In genomic region chr10:128374393-128374792, GRCm38 (mm10) we compare ENCODE assay signal across 13 mouse cellular contexts. TPM values are rescaled to one million over a fixed set of nuclear protein-coding genes. Genes with fewer than 3 reads are reported as not detected.
DNase-seq lines count a peak whose midpoint lies in the region; ATAC-seq and TF ChIP-seq lines count a peak whose summit lies in the region.
"Had no signal": no experiment of that assay in that cellular context is flagged by ENCODE, and none has a peak within 500 bp of the region (broad histone marks: within the 10 kb centered on the region; RNA-seq: fewer than 3 reads in every experiment).

No protein-coding gene starts in this region.

- H3K27me3 ChIP-seq in CH12.LX (replicated peaks): no peaks in the 10 kb centered on the region
- H3K27me3 ChIP-seq: megakaryocyte, embryonic 14.5 days had no signal

- no peaks in the 10 kb centered on the region for H3K9me3 ChIP-seq in CH12.LX (replicated peaks; ENCODE audit: low read length)
- H3K9me3 ChIP-seq: forebrain, embryonic 10.5 days; megakaryocyte, embryonic 14.5 days had no signal

- H3K4me2 ChIP-seq in CH12.LX (ENCODE audit: insufficient read depth, low read depth, poor library complexity, severe bottlenecking): no peak overlapping the region

- peaks cover 14 to 33% of the 10 kb centered on the region in 2 experiments for H3K4me1 ChIP-seq in CH12.LX (ENCODE audit: control insufficient read depth in 1 of 2, insufficient read depth in 2 of 2)

- ATAC-seq in CD4-positive, CD25-positive, alpha-beta regulatory T cell, adult 4 months: no peak
- ATAC-seq in inflammation-experienced regulatory T-cells, adult 6 months: no peak
- ATAC-seq: hindbrain, embryonic 16.5 days had no signal

- TF ChIP-seq EP300 in CH12.LX (IDR thresholded peaks at IDR 0.05; ENCODE audit: low read length): no peak

- dilution Hi-C loops in CH12.LX (cut with MboI; ENCODE audit: extremely low pct_ligation_motif_present, extremely low pct_unique_long_range_greater_than_20kb, low sequenced_read_pairs): no loop called here

- in situ Hi-C loops in CH12.LX (cut with MboI; ENCODE audit: low pct_ligation_motif_present, low pct_unique_long_range_greater_than_20kb, low sequenced_read_pairs): no loop called here

- H3K36me3 ChIP-seq in CH12.LX (replicated peaks in 1 of 2; ENCODE audit: control insufficient read depth in 1 of 2, insufficient read depth in 1 of 2, low read length in 1 of 2): peaks cover 4 to 14% of the 10 kb centered on the region in 2 experiments

- no peak; the same call in none of the 2 replicates for TF ChIP-seq RAD21 in CH12.LX (IDR thresholded peaks at IDR 0.05; ENCODE audit: low read depth, low read length)

- H3K27ac ChIP-seq in CH12.LX (ENCODE audit: insufficient read depth, low read depth): no peak overlapping the region
- H3K27ac ChIP-seq: forebrain, embryonic 10.5 days had no signal

- TF ChIP-seq POLR2A in CH12.LX (IDR thresholded peaks at IDR 0.05; ENCODE audit: low read depth, low read length): no peak

- DNase-seq in CD4-positive, CD25-positive, alpha-beta regulatory T cell, adult 2 months (ENCODE audit: low read depth, low spot score): peak; percentile 61
- peak; percentile 9 to 47 for DNase-seq in left cerebral cortex, postnatal 14 days (ENCODE audit: low spot score in 2 of 2)
- no peak for DNase-seq in left cerebral cortex, postnatal 10 days (ENCODE audit: extremely low spot score in 1 of 2, low spot score in 2 of 2)
- peak; percentile 35 for DNase-seq in CH12.LX (ENCODE audit: extremely low read depth)
- DNase-seq in forelimb bud, embryonic 11.5 days (ENCODE audit: low read depth, low spot score): peak; percentile 18
- no peak for DNase-seq in adrenal gland, postnatal 10 days
- DNase-seq: adrenal gland, postnatal 14 days had no signal

- H3K79me2 ChIP-seq in CH12.LX (replicated peaks; ENCODE audit: control insufficient read depth, extremely low read depth, insufficient read depth, poor library complexity, severe bottlenecking): peaks cover 22% of the 10 kb centered on the region

- intact Hi-C loops in left cerebral cortex, postnatal 14 days (cut with DNase I): loop anchor here (10.0 kb wide), 1 partner anchor 170 kb away; the partner anchor contains the start of genes Rpl41 and Zc3h10
- intact Hi-C loops in left cerebral cortex, postnatal 10 days (cut with DNase I): no loop called here

- no peak overlapping the region for H3K4me3 ChIP-seq in CH12.LX (replicated peaks in 1 of 3; ENCODE audit: low read depth in 2 of 3, low read length in 2 of 3, poor library complexity in 1 of 3)
- H3K4me3 ChIP-seq: forebrain, embryonic 10.5 days; megakaryocyte, embryonic 14.5 days had no signal

- peak in 1 of 2 experiments; percentile 35; a peak in 2 of 4 replicates for TF ChIP-seq CTCF in CH12.LX (conservative IDR thresholded peaks at IDR 0.05 in 1 of 2, IDR thresholded peaks at IDR 0.05 in 1 of 2; ENCODE audit: low read depth in 2 of 2, low read length in 2 of 2)

- no peak overlapping the region for H3K9ac ChIP-seq in CH12.LX (ENCODE audit: insufficient read depth, low read depth)

TF ChIP-seq in CH12.LX, 34 proteins besides CTCF, POLR2A, EP300 and RAD21:
- TF ChIP-seq MAX (IDR thresholded peaks at IDR 0.05; ENCODE audit: low read length) (no peak), TCF12 (IDR thresholded peaks at IDR 0.05; ENCODE audit: low read depth, low read length) (no peak), CHD2 (IDR thresholded peaks at IDR 0.05; ENCODE audit: low read length) (no peak), PAX5 (IDR thresholded peaks at IDR 0.05; ENCODE audit: low read length) (no peak), NRF1 (IDR thresholded peaks at IDR 0.05; ENCODE audit: low read depth, low read length) (no peak), SIN3A (IDR thresholded peaks at IDR 0.05; ENCODE audit: low read length) (no peak), NELFE (IDR thresholded peaks at IDR 0.05; ENCODE audit: low read depth, low read length) (no peak)

RNA-seq across cellular contexts. Expression of gene Ankrd52, which starts 2.5 kb away (rescaled TPM):
- polyA plus RNA-seq in CD4-positive, CD25-positive, alpha-beta regulatory T cell, adult 4 months (2017; shearing (Covaris generic)): 1 to 10 TPM; 2.3 to 3.3 TPM
- total RNA-seq in left cerebral cortex, postnatal 14 days (2021): 10 to 100 TPM; 80.3 to 84.3 TPM
- total RNA-seq in left cerebral cortex, postnatal 10 days (2021): 10 to 100 TPM; 74.4 TPM
- total RNA-seq in CH12.LX (2012; rRNA removed): 15.3 and 15.8 TPM in 2 replicates
- total RNA-seq in CH12.LX (2014; rRNA removed): 3.5 and 4.3 TPM in 2 replicates
- 45.9 and 51.0 TPM in 2 replicates for polyA plus RNA-seq in CH12.LX (2012; ENCODE audit: insufficient read length, low read depth)
- polyA plus RNA-seq in inflammation-experienced regulatory T-cells, adult 6 months (2017; shearing (Covaris generic)): 1 to 10 TPM; 1.7 to 6.7 (median 3.6) TPM
- 10 to 100 TPM; 53.3 to 57.8 TPM for total RNA-seq in adrenal gland, postnatal 10 days (2021)

RNA-seq across cellular contexts. Expression of gene Coq10a, which starts 5.6 kb away (rescaled TPM):
- polyA plus RNA-seq in CD4-positive, CD25-positive, alpha-beta regulatory T cell, adult 4 months (2017; shearing (Covaris generic)): 10 to 100 TPM; 14.5 to 15.7 TPM
- 10 to 100 TPM; 72.0 to 74.4 TPM for total RNA-seq in left cerebral cortex, postnatal 14 days (2021)
- total RNA-seq in left cerebral cortex, postnatal 10 days (2021): 10 to 100 TPM; 69.8 to 74.6 TPM
- total RNA-seq in CH12.LX (2012; rRNA removed): 8.4 and 11.1 TPM in 2 replicates
- total RNA-seq in CH12.LX (2014; rRNA removed): 5.7 and 7.7 TPM in 2 replicates
- polyA plus RNA-seq in CH12.LX (2012; ENCODE audit: insufficient read length, low read depth): 8.6 and 12.1 TPM in 2 replicates
- 10 to 100 TPM; 12.8 to 19.9 (median 17.3) TPM for polyA plus RNA-seq in inflammation-experienced regulatory T-cells, adult 6 months (2017; shearing (Covaris generic))
- total RNA-seq in adrenal gland, postnatal 10 days (2021): 100 to 1,000 TPM in 1 of 2 experiments, 10 to 100 TPM in 1; 99.9 to 128 TPM

RNA-seq across cellular contexts. Expression of gene Slc39a5, which starts 26.6 kb away (rescaled TPM):
- polyA plus RNA-seq in CD4-positive, CD25-positive, alpha-beta regulatory T cell, adult 4 months (2017; shearing (Covaris generic)): not detected
- 1 to 10 TPM in 1 of 2 experiments, not detected in 1; 1.0 TPM for total RNA-seq in left cerebral cortex, postnatal 14 days (2021)
- under 1 TPM; 0.56 to 0.69 TPM for total RNA-seq in left cerebral cortex, postnatal 10 days (2021)
- total RNA-seq in CH12.LX (2012; rRNA removed) (0.21 TPM in 1 of 2 replicates, not detected in the other), CH12.LX (2014; rRNA removed) (not detected in 2 replicates)
- 0.11 TPM in 1 of 2 replicates, not detected in the other for polyA plus RNA-seq in CH12.LX (2012; ENCODE audit: insufficient read length, low read depth)
- polyA plus RNA-seq in inflammation-experienced regulatory T-cells, adult 6 months (2017; shearing (Covaris generic)): not detected
- total RNA-seq in adrenal gland, postnatal 10 days (2021): 1 to 10 TPM; 2.3 to 5.9 TPM
- total RNA-seq: heart, adult 8-10 months had no signal
- polyA plus RNA-seq: forebrain, embryonic 10.5 days had no signal

RNA-seq across cellular contexts. Expression of gene Cs, which starts 36.9 kb away (rescaled TPM):
- 100 to 1,000 TPM; 124 to 182 TPM for polyA plus RNA-seq in CD4-positive, CD25-positive, alpha-beta regulatory T cell, adult 4 months (2017; shearing (Covaris generic))
- 100 to 1,000 TPM; 269 to 271 TPM for total RNA-seq in left cerebral cortex, postnatal 14 days (2021)
- total RNA-seq in left cerebral cortex, postnatal 10 days (2021): 100 to 1,000 TPM; 287 to 288 TPM
- total RNA-seq in CH12.LX (2012; rRNA removed) (145 and 149 TPM in 2 replicates), CH12.LX (2014; rRNA removed) (131 and 137 TPM in 2 replicates)
- polyA plus RNA-seq in CH12.LX (2012; ENCODE audit: insufficient read length, low read depth): 214 and 240 TPM in 2 replicates
- 100 to 1,000 TPM; 138 to 155 (median 155) TPM for polyA plus RNA-seq in inflammation-experienced regulatory T-cells, adult 6 months (2017; shearing (Covaris generic))
- total RNA-seq in adrenal gland, postnatal 10 days (2021): 1,000 to 10,000 TPM; 1,048 to 1,207 TPM

RNA-seq across cellular contexts. Expression of gene Nabp2, which starts 36.9 kb away (rescaled TPM):
- 10 to 100 TPM; 63.3 to 77.5 TPM for polyA plus RNA-seq in CD4-positive, CD25-positive, alpha-beta regulatory T cell, adult 4 months (2017; shearing (Covaris generic))
- total RNA-seq in left cerebral cortex, postnatal 14 days (2021): 10 to 100 TPM; 88.3 to 92.5 TPM
- 10 to 100 TPM; 88.5 to 93.8 TPM for total RNA-seq in left cerebral cortex, postnatal 10 days (2021)
- total RNA-seq in CH12.LX (2012; rRNA removed) (43.7 and 45.8 TPM in 2 replicates), CH12.LX (2014; rRNA removed) (40.3 and 46.9 TPM in 2 replicates)
- 123 and 147 TPM in 2 replicates for polyA plus RNA-seq in CH12.LX (2012; ENCODE audit: insufficient read length, low read depth)
- 10 to 100 TPM; 68.8 to 87.0 (median 73.8) TPM for polyA plus RNA-seq in inflammation-experienced regulatory T-cells, adult 6 months (2017; shearing (Covaris generic))
- total RNA-seq in adrenal gland, postnatal 10 days (2021): 10 to 100 TPM; 58.0 to 59.9 TPM

Comparison
In these comparisons a context has a peak if more than half of its experiments do, and no peak if none do; other contexts are left out.
1. DNase-seq: peak in CD4-positive, CD25-positive, alpha-beta regulatory T cell, adult 2 months (single experiment), left cerebral cortex, postnatal 14 days (2 of 2), CH12.LX (single experiment) and forelimb bud, embryonic 11.5 days (single experiment); none in left cerebral cortex, postnatal 10 days (0 of 2) and adrenal gland, postnatal 10 days (single experiment).
2. RNA of gene Coq10a, which starts 5.6 kb away (total RNA-seq): 99.9 to 128 TPM in adrenal gland, postnatal 10 days, 69.8 to 74.6 TPM in left cerebral cortex, postnatal 10 days and 72.0 to 74.4 TPM in left cerebral cortex, postnatal 14 days; 5.7 to 11.1 TPM in CH12.LX; every median in the first group is over 4 times any median in the second.